Mouse (Mus musculus) heart, postnatal 0 days (tissue): ENCODE results near the gene Tln2. TPM values are rescaled to one million over a fixed set of nuclear protein-coding genes. Genes with fewer than 3 reads are reported as not detected.

Experiments
- ATAC-seq: fragments of 200-750 bp; cut with Nextera tagmentation; 2 replicates; pipeline ENCODE4 v1.8.0; 2017; ENCODE audit warnings: low read depth, moderate number of reproducible peaks, moderate library complexity; ENCODE audit not compliant: insufficient read depth
- DNase-seq: peaks from one replicate; pipeline ENCODE4 v3.0.0-alpha.2; 2016; ENCODE audit warnings: low spot score
- H3K27ac ChIP-seq: fragments of 300-500 bp; sonication (generic); 2 replicates; pipeline ENCODE4 v1.5.1; 2014; ENCODE audit warnings: low read depth, mild to moderate bottlenecking
- H3K27me3 ChIP-seq: fragments of 300-500 bp; sonication (generic); 2 replicates; pipeline ENCODE4 v1.6.1; 2014; ENCODE audit warnings: low read length, mixed read lengths; ENCODE audit not compliant: control insufficient read depth, insufficient read depth
- H3K36me3 ChIP-seq: fragments of 300-500 bp; sonication (generic); replicated peaks from 2 replicates; pipeline ENCODE4 v1.6.1; 2014; ENCODE audit warnings: low read length, mixed read lengths; ENCODE audit not compliant: control insufficient read depth, insufficient read depth
- H3K4me1 ChIP-seq: fragments of 300-500 bp; sonication (generic); 2 replicates; pipeline ENCODE4 v1.6.1; 2014; ENCODE audit warnings: antibody characterized with exemption; ENCODE audit not compliant: control insufficient read depth, insufficient read depth
- H3K4me2 ChIP-seq: fragments of 300-500 bp; sonication (generic); 2 replicates; pipeline ENCODE4 v1.6.1; 2014; ENCODE audit warnings: low read depth, mild to moderate bottlenecking, low read length, moderate library complexity
- H3K4me3 ChIP-seq: fragments of 300-500 bp; sonication (generic); 2 replicates; pipeline ENCODE4 v1.5.1; 2014; ENCODE audit warnings: low read depth, low read length
- H3K9ac ChIP-seq: fragments of 300-500 bp; sonication (generic); replicated peaks from 2 replicates; pipeline ENCODE4 v1.6.1; 2014; ENCODE audit warnings: low read depth, low read length, mixed read lengths
- H3K9me3 ChIP-seq: fragments of 300-500 bp; sonication (generic); replicated peaks from 2 replicates; pipeline ENCODE4 v1.6.1; 2016; ENCODE audit warnings: low read length; ENCODE audit not compliant: control insufficient read depth
- CTCF ChIP-seq: IDR thresholded peaks from 2 replicates; pipeline ENCODE4 v1.5.1; 2016; ENCODE audit warnings: antibody characterized with exemption, control low read depth, low read depth
- EP300 ChIP-seq: IDR thresholded peaks from 2 replicates; pipeline ENCODE4 v1.6.1; 2016; ENCODE audit warnings: antibody characterized with exemption, low read depth
- WGBS: fragments of 180-500 bp; shearing (Covaris S2); extraction: QIAGEN DNeasy Blood & Tissue Kit; methylation state at CpG from one replicate; pipeline ENCODE4 v1.1.7; 2014; 5-methylcytosine and 5-hydroxymethylcytosine counted together
- polyA plus RNA-seq: library from polyadenylated mRNA; unstranded; fragments of >200 nt; fragmentation: Nextera tagmentation; extraction: Ambion mirVana; gene quantifications from 2 replicates; pipeline ENCODE4 v1.2.1, GENCODE M21; 2015
- total RNA-seq: library from RNA; depleted of rRNA; stranded (reverse); fragments of >200 nt; gene quantifications from 2 replicates; pipeline ENCODE4 v1.2.3, GENCODE M21; 2014; ENCODE audit warnings: low replicate concordance

Tln2 gene
- total and polyA plus RNA-seq, 2 experiments from 2014 or later = 67.0 to 92.6 TPM

- ATAC-seq (no peak), DNase-seq (no peak)
- H3K9ac ChIP-seq = no peak overlapping the region
- no peaks in the 10 kb centered on the region for H3K27me3 ChIP-seq
- no peaks in the 10 kb centered on the region for H3K36me3 ChIP-seq
- no peak overlapping the region for H3K4me3 ChIP-seq
- WGBS = 83% methylated on average over 5 of the region's 5 CpGs
- H3K4me1 ChIP-seq = peaks cover 19% of the 10 kb centered on the region
- no peaks in the 10 kb centered on the region for H3K9me3 ChIP-seq
- H3K4me2 ChIP-seq = no peak overlapping the region
- H3K27ac ChIP-seq = no peak overlapping the region
- TF ChIP-seq CTCF (no peak), EP300 (no peak)
Observed at GRCm38 (mm10) chr9:67476184-67476583, 83.3 kb downstream of the Tln2 start.

- ATAC-seq (no peak), DNase-seq (peak; percentile 18)
- no peak for TF ChIP-seq EP300
- TF ChIP-seq CTCF = no peak
- Histone ChIP-seq H3K27ac (no peak overlapping the region), H3K9ac (no peak overlapping the region), H3K4me2 (no peak overlapping the region), H3K4me1 (peaks cover 15% of the 10 kb centered on the region; the same call in 1 of the 2 replicates), H3K9me3 (no peaks in the 10 kb centered on the region), H3K36me3 (no peaks in the 10 kb centered on the region), H3K27me3 (no peaks in the 10 kb centered on the region), H3K4me3 (no peak overlapping the region)
- 33% methylated on average over 11 of the region's 11 CpGs for WGBS
Observed at GRCm38 (mm10) chr9:67463440-67464122, 95.9 kb downstream of the Tln2 start.

GRCm38 (mm10) chr9:67441484-67441883 lies 118.0 kb downstream of the Tln2 start:
- no peaks in the 10 kb centered on the region for H3K9me3 ChIP-seq
- H3K27ac ChIP-seq = peak overlapping the region; percentile 25; the same call in 1 of the 2 replicates
- ATAC-seq = peak; percentile 47; the same call in 1 of the 2 replicates
- no peaks in the 10 kb centered on the region for H3K27me3 ChIP-seq
- H3K4me2 ChIP-seq = no peak overlapping the region
- peaks cover 5% of the 10 kb centered on the region; the same call in 1 of the 2 replicates for H3K4me1 ChIP-seq
- DNase-seq = no peak
- 23% methylated on average over 2 of the region's 2 CpGs for WGBS
- no peak overlapping the region for H3K4me3 ChIP-seq
- H3K9ac ChIP-seq = no peak overlapping the region
- no peak for TF ChIP-seq CTCF
- no peak for TF ChIP-seq EP300
- H3K36me3 ChIP-seq = no peaks in the 10 kb centered on the region

DNA sequence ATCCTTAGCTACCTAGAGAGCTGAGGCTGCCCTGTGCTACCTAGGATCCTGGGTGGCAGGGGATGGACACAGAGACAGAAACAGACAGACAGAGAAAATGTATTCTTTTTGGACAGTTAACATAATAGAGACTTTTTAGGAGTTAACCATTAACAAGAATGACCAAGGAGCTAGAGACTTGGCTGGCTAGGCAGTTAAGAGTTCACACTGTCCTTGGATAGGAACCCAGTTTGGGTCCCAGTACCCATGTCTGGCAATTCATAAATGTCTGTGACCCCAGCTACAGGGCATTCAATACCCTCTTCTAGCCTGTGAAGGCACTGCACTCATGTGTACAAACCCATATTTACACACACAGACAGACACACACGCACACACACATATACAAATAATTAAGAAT lies 122.0 kb downstream of the Tln2 start:
- no peaks in the 10 kb centered on the region for H3K36me3 ChIP-seq
- H3K27ac ChIP-seq = no peak overlapping the region
- no peaks in the 10 kb centered on the region for H3K9me3 ChIP-seq
- no peak for TF ChIP-seq EP300
- TF ChIP-seq CTCF = no peak
- DNase-seq (no peak), ATAC-seq (no peak)
- no peaks in the 10 kb centered on the region for H3K27me3 ChIP-seq
- WGBS = 100% methylated on average over 1 of the region's 1 CpGs
- no peak overlapping the region for H3K4me2 ChIP-seq
- no peak overlapping the region for H3K9ac ChIP-seq
- no peak overlapping the region for H3K4me3 ChIP-seq
- peaks cover 19% of the 10 kb centered on the region for H3K4me1 ChIP-seq

DNA sequence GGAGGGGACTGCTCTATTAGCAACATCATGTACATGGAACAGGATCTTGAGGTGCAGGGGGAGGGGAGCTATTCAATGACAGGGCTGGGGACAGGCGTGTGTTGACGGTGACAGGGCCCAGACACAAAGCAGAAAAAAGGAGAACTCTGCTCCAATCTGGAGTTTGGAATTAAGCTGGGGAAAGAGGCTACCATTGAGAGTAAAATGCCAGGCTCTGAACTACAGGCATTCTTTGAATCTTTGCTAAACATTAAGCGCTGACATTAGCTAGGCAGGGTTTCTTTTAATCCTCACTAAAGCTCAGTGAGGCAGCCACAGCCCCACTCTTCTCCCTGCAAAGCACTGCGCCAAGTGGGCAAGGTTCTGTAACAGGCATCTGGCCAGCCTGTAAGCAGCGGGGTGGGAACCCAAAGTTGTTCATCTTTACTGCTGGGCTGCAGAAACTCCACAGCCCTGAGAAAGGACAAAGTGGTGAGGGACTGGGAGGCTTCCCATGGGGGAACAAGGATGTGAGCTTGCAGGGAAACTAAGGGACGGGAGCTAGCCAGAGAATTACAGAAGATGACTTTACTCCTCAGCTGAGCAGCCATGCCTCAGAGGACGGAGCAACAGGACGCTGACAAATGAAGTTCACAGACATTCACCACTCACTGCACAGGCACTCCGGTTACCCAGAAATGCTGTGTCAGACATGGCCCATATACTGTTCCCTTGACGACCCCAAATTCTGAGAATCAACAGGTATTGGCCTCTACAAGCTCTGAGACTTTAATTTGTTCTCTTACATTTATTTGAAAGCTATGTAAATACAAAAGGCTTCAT lies 124.0 kb downstream of the Tln2 start:
- peak; percentile 51 for DNase-seq
- Histone ChIP-seq H3K9me3 (no peaks in the 10 kb centered on the region), H3K9ac (no peak overlapping the region), H3K4me2 (peak overlapping the region; percentile 20), H3K27ac (peak overlapping the region; percentile 73), H3K27me3 (no peaks in the 10 kb centered on the region), H3K36me3 (no peaks in the 10 kb centered on the region), H3K4me3 (no peak overlapping the region), H3K4me1 (peaks cover 18% of the 10 kb centered on the region)
- WGBS = 26% methylated on average over 10 of the region's 10 CpGs
- ATAC-seq = peak; percentile 55; the same call in 1 of the 2 replicates
- TF ChIP-seq EP300 = no peak
- TF ChIP-seq CTCF = no peak
